Mouse (Mus musculus): ENCODE results near the gene Sik3. TPM values are rescaled to one million over a fixed set of nuclear protein-coding genes. Genes with fewer than 3 reads are reported as not detected.

Sik3 gene
- polyA plus RNA-seq, 1 experiment from 2014 or later: 13.6 TPM

DNA sequence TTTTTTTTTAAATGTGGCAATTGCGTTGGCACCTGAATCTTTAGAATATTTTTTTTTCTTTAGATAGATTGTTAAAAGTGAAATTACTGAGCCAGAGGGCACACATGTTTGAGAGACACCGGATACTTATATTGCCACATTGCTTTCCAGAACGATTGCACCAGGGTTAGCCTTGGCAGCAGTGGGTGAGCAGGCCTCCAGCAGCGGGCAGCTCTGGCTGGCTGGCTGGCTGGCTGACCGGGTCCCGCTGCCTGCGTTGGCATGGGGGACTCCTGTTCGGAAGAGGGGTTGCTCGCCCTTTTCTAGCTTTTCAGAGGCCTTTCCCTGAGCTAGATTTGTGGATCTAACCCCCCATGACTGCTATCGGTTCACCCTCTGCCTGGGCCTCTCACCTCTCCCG lies 11.0 kb downstream of the Sik3 start:
- Histone ChIP-seq H3K27ac (no peak overlapping the region), H3K4me3 (no peak overlapping the region), H3K4me1 (no peaks in the 10 kb centered on the region), H3K9ac (no peak overlapping the region), H3K36me3 (replicated peaks) (no peaks in the 10 kb centered on the region), H3K9me3 (no peaks in the 10 kb centered on the region), H3K4me2 (no peak overlapping the region), H3K27me3 (replicated peaks) (no peaks in the 10 kb centered on the region)
- 94% methylated on average over 11 of the region's 11 CpGs for WGBS
- no peak for ATAC-seq (replicated peaks)

DNA sequence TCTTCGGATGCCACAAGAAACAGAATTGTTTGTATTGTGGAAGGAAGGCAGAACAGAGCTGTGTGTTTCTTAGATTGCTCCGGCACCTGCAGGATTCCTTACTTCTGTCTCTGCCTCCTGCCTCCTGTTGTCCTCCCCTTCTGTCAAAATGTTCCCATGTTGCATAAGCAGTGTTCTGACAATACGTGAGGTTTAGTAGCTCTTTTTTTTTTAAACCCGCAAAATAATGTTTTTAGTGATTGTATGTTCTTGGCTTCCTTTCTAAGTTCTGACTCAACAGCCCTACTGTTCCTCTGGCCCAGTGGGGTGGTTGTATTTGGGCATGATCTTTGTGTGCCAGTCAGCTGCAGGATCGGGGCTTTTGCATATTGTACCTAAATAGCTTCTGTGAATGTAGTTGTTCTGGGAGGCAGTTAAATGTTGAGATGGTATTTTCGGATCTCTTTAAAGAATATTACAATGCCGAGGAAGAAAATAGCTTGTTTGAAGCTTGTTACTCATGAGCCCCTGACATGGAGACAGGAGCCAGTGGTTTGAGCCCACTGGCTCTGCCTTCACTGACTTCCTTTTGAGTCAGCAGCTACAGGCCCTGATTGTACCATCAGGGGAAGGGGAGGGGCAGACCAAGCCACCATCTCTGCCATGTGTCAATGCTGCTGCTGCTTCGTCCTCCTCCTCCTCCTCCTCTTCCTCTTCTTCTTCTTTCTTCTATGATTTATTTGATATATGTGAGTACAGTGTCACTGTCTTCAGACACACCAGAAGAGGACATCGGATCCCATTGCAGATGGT lies 13.6 kb downstream of the Sik3 start:
- Histone ChIP-seq H3K4me1 (no peaks in the 10 kb centered on the region), H3K9me3 (no peaks in the 10 kb centered on the region), H3K27me3 (replicated peaks) (no peaks in the 10 kb centered on the region), H3K36me3 (replicated peaks) (no peaks in the 10 kb centered on the region), H3K9ac (no peak overlapping the region), H3K4me2 (no peak overlapping the region), H3K27ac (no peak overlapping the region), H3K4me3 (no peak overlapping the region)
- 85% methylated on average over 9 of the region's 9 CpGs for WGBS
- ATAC-seq (replicated peaks): no peak

DNA sequence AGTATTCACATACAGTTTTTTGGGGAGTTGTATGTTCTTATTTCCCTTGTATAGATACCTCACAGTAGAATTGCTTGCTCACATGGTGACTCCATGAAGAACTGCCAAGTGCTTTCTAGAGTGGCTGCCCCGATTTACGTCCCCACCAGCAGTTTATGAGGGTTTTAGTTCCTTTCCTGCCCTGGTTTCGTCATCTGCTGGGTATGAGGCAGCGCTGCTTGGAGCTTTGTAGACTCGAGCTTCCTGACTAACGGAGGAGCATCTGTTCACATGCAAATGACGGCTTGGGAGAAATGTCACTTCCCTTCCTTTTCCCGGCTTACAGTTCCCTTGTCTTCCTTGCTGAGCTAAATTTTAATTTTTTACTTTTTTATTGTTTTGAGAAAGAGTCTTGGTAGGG lies 15.4 kb downstream of the Sik3 start:
- Histone ChIP-seq H3K4me3 (no peak overlapping the region), H3K4me1 (peaks cover 9% of the 10 kb centered on the region; the same call in 1 of the 2 replicates), H3K27me3 (replicated peaks) (no peaks in the 10 kb centered on the region), H3K9me3 (no peaks in the 10 kb centered on the region), H3K4me2 (no peak overlapping the region), H3K36me3 (replicated peaks) (no peaks in the 10 kb centered on the region), H3K9ac (no peak overlapping the region), H3K27ac (no peak overlapping the region)
- ATAC-seq (replicated peaks): no peak
- 25% methylated on average over 8 of the region's 8 CpGs for WGBS

DNA sequence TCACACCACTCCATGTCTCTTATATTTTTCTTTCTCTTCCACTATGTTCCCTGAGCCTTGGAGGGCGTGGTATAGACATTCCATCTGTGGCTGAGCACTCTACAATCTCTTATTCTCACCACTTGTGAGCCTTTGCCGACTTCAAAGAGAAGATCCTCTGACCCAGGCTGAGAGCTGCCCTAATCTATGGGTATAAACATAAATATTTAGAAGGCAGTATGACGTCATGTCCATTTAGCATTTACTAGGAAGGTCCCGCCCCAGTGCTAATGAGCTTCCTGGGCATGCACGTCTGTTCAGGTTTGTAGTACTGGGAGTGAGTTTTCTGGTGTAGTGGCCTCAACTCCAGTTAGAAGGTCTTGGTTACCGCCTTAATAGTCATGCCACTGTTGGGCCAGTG lies 16.9 kb downstream of the Sik3 start:
- WGBS: 73% methylated on average over 6 of the region's 6 CpGs
- H3K27me3 ChIP-seq (replicated peaks): no peaks in the 10 kb centered on the region
- no peak for ATAC-seq (replicated peaks)
- no peaks in the 10 kb centered on the region for H3K9me3 ChIP-seq
- H3K4me2 ChIP-seq: no peak overlapping the region
- no peak overlapping the region for H3K9ac ChIP-seq
- H3K4me3 ChIP-seq: no peak overlapping the region
- H3K27ac ChIP-seq: no peak overlapping the region
- peaks cover 9% of the 10 kb centered on the region; the same call in 1 of the 2 replicates for H3K4me1 ChIP-seq
- no peaks in the 10 kb centered on the region for H3K36me3 ChIP-seq (replicated peaks)

DNA sequence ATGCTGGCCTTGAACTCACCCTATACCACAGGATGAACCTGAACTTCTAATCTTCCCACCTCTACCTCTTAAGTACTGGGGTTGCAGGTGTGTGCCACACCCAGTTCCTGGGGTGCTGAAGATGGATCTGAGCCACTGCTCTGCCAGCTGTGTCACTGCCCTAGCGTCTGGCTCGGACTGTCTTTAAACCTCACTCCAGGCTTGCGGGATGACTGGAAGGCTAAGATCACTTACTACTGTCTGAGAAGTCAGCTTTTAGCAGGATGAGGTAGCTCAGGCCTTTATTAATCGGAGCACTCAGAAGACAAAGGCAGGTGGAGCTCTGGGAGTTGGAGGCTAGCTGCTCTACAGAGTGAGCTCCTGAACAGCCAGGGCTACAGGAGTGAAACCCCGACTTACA lies 17.6 kb downstream of the Sik3 start:
- H3K9me3 ChIP-seq: no peaks in the 10 kb centered on the region
- 85% methylated on average over 5 of the region's 5 CpGs for WGBS
- H3K4me2 ChIP-seq: no peak overlapping the region
- ATAC-seq (replicated peaks): no peak
- H3K36me3 ChIP-seq (replicated peaks): no peaks in the 10 kb centered on the region
- H3K27me3 ChIP-seq (replicated peaks): no peaks in the 10 kb centered on the region
- H3K4me1 ChIP-seq: peaks cover 9% of the 10 kb centered on the region; the same call in 1 of the 2 replicates
- no peak overlapping the region for H3K9ac ChIP-seq
- H3K27ac ChIP-seq: no peak overlapping the region
- H3K4me3 ChIP-seq: no peak overlapping the region

DNA sequence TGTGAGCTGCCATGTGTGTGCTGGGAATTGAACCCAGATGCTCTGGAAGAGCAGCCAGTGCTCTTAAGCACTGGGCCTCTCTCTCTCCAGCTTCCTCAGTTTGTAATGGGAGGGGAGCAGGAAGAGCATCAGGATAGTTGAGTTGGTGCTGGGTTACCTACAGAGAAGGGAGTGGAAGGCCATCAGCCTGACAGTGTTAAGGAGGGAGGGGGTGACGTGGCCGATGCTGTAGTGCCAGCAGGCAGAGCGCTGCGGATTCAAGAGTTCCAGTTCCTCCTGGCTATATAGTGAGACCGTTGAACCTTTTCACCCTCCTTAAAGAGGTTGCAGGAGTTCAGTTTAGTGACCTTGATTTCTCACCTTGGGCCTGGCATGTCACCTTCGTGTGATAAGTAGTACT lies 18.3 kb downstream of the Sik3 start:
- Histone ChIP-seq H3K27me3 (replicated peaks) (no peaks in the 10 kb centered on the region), H3K4me3 (no peak overlapping the region), H3K9me3 (no peaks in the 10 kb centered on the region), H3K27ac (no peak overlapping the region), H3K4me1 (peaks cover 9% of the 10 kb centered on the region; the same call in 1 of the 2 replicates), H3K36me3 (replicated peaks) (no peaks in the 10 kb centered on the region), H3K4me2 (no peak overlapping the region), H3K9ac (no peak overlapping the region)
- WGBS: 87% methylated on average over 6 of the region's 6 CpGs
- no peak for ATAC-seq (replicated peaks)

DNA sequence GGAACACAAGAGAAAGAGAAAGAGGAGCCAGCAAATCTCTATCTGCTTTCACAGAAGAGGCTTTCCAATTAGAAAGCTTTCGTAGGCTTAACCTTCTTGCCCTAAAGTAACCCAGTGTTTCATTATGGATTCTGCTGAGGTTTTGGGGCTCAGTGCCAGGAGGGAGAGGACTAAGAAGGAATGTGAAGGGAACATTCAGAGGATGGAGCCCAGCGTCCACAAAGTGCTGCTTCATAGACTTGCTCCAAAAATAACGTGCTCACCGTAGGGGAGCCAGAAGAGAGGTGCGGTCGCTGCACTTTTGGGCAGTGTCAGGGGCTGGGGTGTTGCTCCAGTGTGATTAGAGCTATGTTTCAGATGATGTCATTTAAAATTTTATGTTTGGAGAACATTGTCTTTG lies 19.6 kb downstream of the Sik3 start:
- Histone ChIP-seq H3K27me3 (replicated peaks) (no peaks in the 10 kb centered on the region), H3K27ac (no peak overlapping the region), H3K9me3 (no peaks in the 10 kb centered on the region), H3K4me1 (peaks cover 9% of the 10 kb centered on the region; the same call in 1 of the 2 replicates), H3K4me3 (no peak overlapping the region), H3K9ac (no peak overlapping the region), H3K4me2 (no peak overlapping the region), H3K36me3 (replicated peaks) (no peaks in the 10 kb centered on the region)
- ATAC-seq (replicated peaks): no peak
- WGBS: 72% methylated on average over 6 of the region's 6 CpGs

DNA sequence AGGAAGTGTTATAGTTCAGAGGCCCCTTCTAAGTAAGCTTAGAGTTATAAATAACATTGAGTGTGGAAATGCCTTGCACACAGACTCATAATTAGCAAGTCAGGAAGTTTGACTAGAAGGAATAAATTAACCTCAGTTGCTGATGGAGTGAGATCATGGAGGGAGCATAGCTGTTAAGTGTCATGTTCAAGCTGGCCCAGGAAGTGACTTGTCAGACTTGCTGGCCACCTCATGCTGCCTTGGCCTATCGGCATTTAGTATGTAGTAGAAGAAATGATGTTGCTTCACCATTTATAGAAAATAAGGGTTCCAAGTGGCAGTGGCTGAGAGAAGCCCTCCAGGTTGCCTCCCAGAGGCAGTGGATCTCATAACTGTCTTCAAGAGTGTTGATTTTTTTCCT lies 20.4 kb downstream of the Sik3 start:
- no peak overlapping the region for H3K4me2 ChIP-seq
- H3K4me3 ChIP-seq: no peak overlapping the region
- no peak for ATAC-seq (replicated peaks)
- no peaks in the 10 kb centered on the region for H3K9me3 ChIP-seq
- no peak overlapping the region for H3K27ac ChIP-seq
- H3K27me3 ChIP-seq (replicated peaks): no peaks in the 10 kb centered on the region
- no peak overlapping the region for H3K9ac ChIP-seq
- no peaks in the 10 kb centered on the region for H3K36me3 ChIP-seq (replicated peaks)
- WGBS: 84% methylated on average over 1 of the region's 1 CpGs
- peaks cover 9% of the 10 kb centered on the region; the same call in 1 of the 2 replicates for H3K4me1 ChIP-seq

DNA sequence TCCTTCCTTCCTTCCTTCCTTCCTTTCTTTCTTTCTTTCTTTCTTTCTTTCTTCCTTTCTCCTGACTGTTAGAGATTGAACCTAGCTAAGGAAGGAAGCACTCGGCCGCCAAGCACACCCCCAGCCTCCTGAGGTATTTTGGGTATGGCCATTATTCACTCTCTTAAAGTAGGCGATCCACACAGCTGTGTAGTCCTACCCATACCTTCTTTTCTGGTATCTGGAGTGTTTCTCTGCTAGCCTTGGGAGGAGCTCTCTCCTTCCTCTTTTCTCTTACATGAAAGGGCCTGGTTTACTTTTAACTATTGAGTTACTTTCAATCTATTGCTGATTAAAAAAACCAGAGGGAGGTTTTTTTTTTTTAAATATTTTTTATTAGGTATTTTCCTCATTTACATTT lies 21.2 kb downstream of the Sik3 start:
- no peak for ATAC-seq (replicated peaks)
- no peak overlapping the region for H3K4me3 ChIP-seq
- H3K27me3 ChIP-seq (replicated peaks): no peaks in the 10 kb centered on the region
- no peak overlapping the region for H3K27ac ChIP-seq
- peaks cover 9% of the 10 kb centered on the region; the same call in 1 of the 2 replicates for H3K4me1 ChIP-seq
- no peak overlapping the region for H3K4me2 ChIP-seq
- H3K9me3 ChIP-seq: no peaks in the 10 kb centered on the region
- H3K9ac ChIP-seq: no peak overlapping the region
- 96% methylated on average over 3 of the region's 3 CpGs for WGBS
- no peaks in the 10 kb centered on the region for H3K36me3 ChIP-seq (replicated peaks)

DNA sequence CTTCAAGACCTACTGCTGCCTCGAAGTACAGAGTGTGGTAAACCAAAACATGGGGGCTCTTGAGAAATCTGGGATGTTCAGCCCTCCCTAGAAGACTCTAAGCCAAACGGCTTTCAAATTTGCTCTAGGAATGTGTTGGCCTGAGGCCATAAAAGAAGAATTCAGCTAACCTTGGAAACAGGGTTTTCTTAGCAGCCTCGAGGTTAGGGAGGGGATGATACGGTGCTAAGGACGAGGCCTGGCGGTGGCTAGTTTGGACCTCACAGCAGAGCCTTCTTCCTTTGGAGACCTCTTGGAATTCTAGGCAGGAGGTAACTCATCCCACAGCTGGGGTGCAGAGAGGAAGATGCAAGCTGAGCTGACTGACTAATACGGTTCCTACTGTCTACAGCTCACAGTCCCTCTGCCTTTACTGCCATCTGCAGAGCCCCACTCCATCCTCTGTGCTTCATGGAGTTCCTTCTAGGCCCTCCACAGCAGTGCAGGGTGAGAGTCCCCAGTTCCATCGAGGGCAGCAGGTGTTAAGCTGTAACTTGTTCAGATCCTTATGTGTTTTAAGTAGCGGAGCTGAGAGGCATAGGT lies 22.8 kb downstream of the Sik3 start:
- ATAC-seq (replicated peaks): no peak
- H3K36me3 ChIP-seq (replicated peaks): no peaks in the 10 kb centered on the region
- WGBS: 76% methylated on average over 9 of the region's 9 CpGs

DNA sequence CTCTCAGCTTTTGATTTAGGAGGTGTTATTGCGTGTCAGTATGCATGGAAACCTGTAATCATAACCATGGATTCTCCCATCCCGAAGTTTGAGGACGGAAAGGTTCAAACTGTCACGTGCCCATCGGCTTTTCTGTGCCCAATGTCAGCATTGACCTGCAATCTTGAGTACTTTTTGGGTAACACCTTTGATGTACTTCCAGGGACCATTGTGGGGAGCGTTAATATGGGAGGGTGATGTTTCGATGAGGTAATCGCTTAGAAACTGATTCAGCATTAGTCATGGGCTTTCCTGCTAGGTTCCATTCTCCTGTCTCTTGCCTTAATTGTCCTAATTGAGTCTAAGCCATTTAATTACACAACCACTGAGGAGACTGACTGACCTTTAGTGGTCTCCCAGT lies 24.3 kb downstream of the Sik3 start:
- H3K36me3 ChIP-seq (replicated peaks): no peaks in the 10 kb centered on the region
- H3K27me3 ChIP-seq (replicated peaks): no peaks in the 10 kb centered on the region
- H3K9ac ChIP-seq: no peak overlapping the region
- H3K4me2 ChIP-seq: no peak overlapping the region
- no peak overlapping the region for H3K27ac ChIP-seq
- peaks cover 8% of the 10 kb centered on the region; the same call in 1 of the 2 replicates for H3K4me1 ChIP-seq
- WGBS: 97% methylated on average over 8 of the region's 8 CpGs
- H3K4me3 ChIP-seq: no peak overlapping the region
- H3K9me3 ChIP-seq: no peaks in the 10 kb centered on the region
- ATAC-seq (replicated peaks): no peak

More for the DNA sequence above, 22.8 kb downstream of the Sik3 start:
- H3K4me3 ChIP-seq: no peak overlapping the region
- H3K9ac ChIP-seq: no peak overlapping the region
- H3K27ac ChIP-seq: no peak overlapping the region
- no peaks in the 10 kb centered on the region for H3K27me3 ChIP-seq (replicated peaks)
- H3K9me3 ChIP-seq: no peaks in the 10 kb centered on the region
- peaks cover 9% of the 10 kb centered on the region; the same call in 1 of the 2 replicates for H3K4me1 ChIP-seq
- no peak overlapping the region for H3K4me2 ChIP-seq

DNA sequence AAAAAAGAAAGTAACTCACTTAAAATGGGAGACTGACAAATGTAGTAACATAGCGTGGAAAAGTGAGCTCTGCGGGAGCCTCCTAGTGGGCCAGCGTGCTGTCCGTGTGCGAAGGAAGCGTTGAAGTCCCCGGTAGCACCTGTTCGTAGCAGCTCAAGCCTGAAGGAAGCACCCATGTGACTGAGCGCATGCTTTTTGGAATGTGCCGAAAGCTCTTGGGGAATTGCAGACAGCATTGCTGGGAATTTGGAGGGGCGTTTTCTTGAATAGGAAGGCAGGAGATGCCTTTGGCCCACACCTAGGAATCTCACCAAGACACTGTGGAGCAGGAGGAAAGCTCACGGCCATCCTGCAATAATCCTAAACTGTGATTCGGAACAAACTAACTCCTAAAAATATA lies 26.2 kb downstream of the Sik3 start:
- no peaks in the 10 kb centered on the region for H3K27me3 ChIP-seq (replicated peaks)
- WGBS: 96% methylated on average over 13 of the region's 13 CpGs
- no peaks in the 10 kb centered on the region for H3K4me1 ChIP-seq
- no peak overlapping the region for H3K4me2 ChIP-seq
- no peaks in the 10 kb centered on the region for H3K36me3 ChIP-seq (replicated peaks)
- no peak overlapping the region for H3K9ac ChIP-seq
- no peak overlapping the region for H3K27ac ChIP-seq
- H3K9me3 ChIP-seq: no peaks in the 10 kb centered on the region
- ATAC-seq (replicated peaks): no peak
- no peak overlapping the region for H3K4me3 ChIP-seq

DNA sequence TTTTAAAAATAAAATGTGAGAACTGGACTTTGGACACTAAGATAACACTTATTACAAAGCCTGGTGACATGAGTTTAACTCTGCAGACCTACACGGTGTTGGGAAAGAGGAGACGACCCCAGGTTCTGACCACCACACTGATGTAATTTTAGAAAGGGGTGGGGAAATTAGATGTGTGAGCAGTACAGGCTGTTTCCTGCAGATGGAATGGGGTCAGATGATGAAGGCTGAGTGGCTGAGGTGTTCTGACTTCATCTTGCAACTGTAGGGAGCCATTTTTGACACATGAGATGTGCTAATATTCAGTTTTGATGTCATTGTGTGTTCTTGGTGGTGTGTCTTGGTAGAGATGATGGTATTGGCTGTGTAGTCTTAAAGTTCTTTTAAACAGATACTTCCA lies 28.6 kb downstream of the Sik3 start:
- H3K36me3 ChIP-seq (replicated peaks): no peaks in the 10 kb centered on the region
- no peak for ATAC-seq (replicated peaks)
- no peak overlapping the region for H3K9ac ChIP-seq
- H3K9me3 ChIP-seq: no peaks in the 10 kb centered on the region
- no peak overlapping the region for H3K27ac ChIP-seq
- WGBS: 92% methylated on average over 2 of the region's 2 CpGs
- no peaks in the 10 kb centered on the region for H3K4me1 ChIP-seq
- H3K4me2 ChIP-seq: no peak overlapping the region
- no peaks in the 10 kb centered on the region for H3K27me3 ChIP-seq (replicated peaks)
- H3K4me3 ChIP-seq: no peak overlapping the region
